Mouse (Mus musculus) G1E (cell line): ENCODE results near the gene Itpk1.

Source experiments
- CTCF ChIP-seq: IDR thresholded peaks from 2 replicates; pipeline ENCODE4 v1.5.1; 2012; ENCODE audit warnings: low read depth, low read length, inconsistent platforms, mixed read lengths
- GATA1 ChIP-seq: IDR thresholded peaks from 2 replicates; pipeline ENCODE4 v1.6.1; 2012; ENCODE audit warnings: borderline replicate concordance, low read length, inconsistent platforms, mixed read lengths
- TAL1 ChIP-seq: conservative IDR thresholded peaks from 2 replicates; pipeline ENCODE4 v1.6.1; 2012; ENCODE audit warnings: low read depth, low read length, inconsistent platforms, mixed read lengths

- TF ChIP-seq GATA1 (no peak), CTCF (no peak), TAL1 (no peak)
These were observed 13.6 kb downstream of the Itpk1 start for GRCm38 (mm10) chr12:102691180-102691579.
